Mouse (Mus musculus): ENCODE measurements around the gene Snrpd3.
"Not testable (repeated sequence)": the region's sequence is repeated elsewhere in the genome, so short reads cannot be mapped to it uniquely, and the experiment has no call there.

Gene Snrpd3

GRCm38 (mm10) chr10:75503692-75504091, 13.7 kb upstream of the Snrpd3 start:
- DNase-seq, result no peak

GRCm38 (mm10) chr10:75504234-75505129, 12.9 kb upstream of the Snrpd3 start:
- DNase-seq, result no peak

DNA sequence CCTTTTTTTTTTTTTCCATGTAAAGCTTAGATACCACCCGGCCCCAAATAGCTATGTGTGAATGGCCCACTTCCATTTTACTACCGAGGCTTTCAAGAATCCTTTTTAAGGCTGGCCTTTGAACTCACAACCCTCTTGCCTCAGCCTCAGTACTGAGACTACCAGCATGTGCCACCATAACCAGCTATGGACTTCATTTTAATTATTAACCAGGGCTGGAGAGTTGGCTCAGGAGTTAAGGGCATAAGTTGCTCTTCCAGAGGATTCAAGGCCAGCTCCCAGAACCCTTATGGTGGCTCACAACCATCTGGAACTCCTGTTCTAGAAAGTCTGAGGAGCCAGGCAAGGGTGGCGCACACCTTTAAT, 12.2 kb upstream of the Snrpd3 start:
- DNase-seq, result peak; percentile 54 to 83

- not testable (repeated sequence) for DNase-seq
Observed at GRCm38 (mm10) chr10:75505928-75506327, 11.4 kb upstream of the Snrpd3 start.

DNA sequence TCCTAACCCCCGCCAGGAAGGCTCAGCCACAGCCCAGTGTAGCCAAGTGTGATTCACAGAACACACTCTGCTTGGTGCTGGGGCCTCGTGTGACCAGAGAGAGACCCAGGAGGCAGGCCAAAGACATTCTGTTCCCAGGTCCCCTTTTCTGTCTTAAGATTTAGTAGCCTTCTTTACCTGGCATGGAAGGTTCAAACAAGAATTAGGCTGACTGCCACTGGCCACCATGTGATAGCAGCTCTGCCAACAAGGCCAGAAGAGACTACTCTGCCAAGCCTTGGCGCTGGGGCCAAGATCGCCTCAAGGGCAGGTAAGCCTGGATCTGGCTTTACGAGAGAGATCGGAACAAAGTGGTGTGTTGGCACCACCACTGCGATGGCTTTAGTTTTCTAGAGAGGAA, 6.9 kb upstream of the Snrpd3 start:
- peak; percentile 84 for DNase-seq

DNA sequence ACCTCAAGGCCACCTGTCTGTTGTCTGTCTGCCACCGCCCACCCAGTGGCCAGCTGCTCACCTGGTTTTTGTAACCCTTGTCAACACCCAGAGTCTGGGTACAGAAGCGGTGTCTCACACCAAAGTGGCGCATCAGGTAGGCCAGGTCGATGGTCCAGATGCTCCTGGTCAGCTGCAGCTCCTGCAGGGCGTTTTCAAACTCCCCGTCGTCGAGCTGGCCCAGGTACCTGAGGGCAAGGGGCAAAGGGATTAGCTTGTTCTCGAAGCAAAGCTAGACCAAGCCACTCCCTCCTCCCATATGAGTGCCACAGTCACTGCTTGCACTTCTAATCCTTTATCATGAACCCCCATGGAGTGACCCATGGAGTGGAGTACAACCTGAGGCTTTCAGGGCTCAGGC, 6.3 kb upstream of the Snrpd3 start:
- DNase-seq, result no peak

DNA sequence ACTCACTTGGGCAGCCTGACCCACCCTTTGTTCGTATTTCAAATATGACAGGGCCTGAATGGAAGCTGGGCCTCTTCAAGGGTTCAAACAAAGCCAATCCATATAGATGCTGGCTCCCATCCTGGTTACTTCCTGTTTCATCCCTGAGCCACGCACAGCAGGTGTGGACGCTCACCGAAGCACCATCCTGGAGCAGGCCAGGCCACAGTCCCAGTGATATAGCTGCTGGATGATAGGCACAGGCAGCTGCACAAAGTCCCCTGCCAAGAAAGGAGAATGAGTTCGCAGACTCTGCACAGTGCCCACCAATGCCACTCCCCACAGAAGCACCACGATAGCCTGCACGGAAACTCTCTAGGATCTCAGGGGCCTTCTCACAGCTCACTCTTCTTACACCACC, 5.5 kb upstream of the Snrpd3 start:
- DNase-seq, result no peak

GRCm38 (mm10) chr10:75512796-75513195, 4.6 kb upstream of the Snrpd3 start:
- peak; percentile 83 to 87 for DNase-seq

GRCm38 (mm10) chr10:75513306-75514067, 3.9 kb upstream of the Snrpd3 start:
- DNase-seq, result no peak

- DNase-seq, result no peak
Observed at GRCm38 (mm10) chr10:75514361-75514760, 3.0 kb upstream of the Snrpd3 start.

- DNase-seq, result peak; percentile 48 to 61
Observed at GRCm38 (mm10) chr10:75515216-75516037, 1.9 kb upstream of the Snrpd3 start.

DNA sequence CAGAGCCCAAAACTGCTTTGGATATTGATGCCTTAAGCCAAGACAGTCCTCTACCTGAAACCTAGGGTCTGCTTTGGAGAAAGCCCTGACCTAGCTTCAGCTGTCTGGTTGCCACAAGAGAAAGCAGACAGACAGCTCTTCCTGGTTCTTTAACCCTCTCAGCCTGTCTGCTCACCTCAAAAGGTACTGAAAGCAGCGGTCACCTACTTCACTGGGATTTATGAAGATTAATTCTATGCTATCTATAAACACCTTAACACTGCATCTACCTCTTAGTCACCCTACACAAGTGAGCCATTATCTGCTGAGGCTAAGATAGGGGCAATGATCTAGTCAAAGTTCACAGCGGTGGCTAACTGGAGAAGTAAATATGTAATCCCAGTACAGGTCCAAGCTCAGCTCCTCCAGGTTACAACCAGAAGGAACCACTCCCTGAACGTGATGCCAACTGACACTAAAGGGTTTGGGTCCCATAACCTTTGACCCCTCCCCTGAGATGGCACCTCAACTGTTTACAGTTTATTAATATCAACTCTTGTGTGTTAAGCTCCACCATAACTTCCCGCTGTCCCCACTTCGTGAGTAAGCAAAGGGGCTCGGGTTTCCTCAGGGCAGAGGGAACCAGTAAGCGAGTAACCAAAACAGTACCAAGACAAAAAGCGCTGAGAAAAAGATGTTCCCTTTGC, 1.2 kb upstream of the Snrpd3 start:
- peak; percentile 80 to 89 for DNase-seq

GRCm38 (mm10) chr10:75516724-75517072, 653 bp upstream of the Snrpd3 start:
- peak; percentile 62 to 68 for DNase-seq

GRCm38 (mm10) chr10:75517758-75518143, 400 bp downstream of the Snrpd3 start, which contains the start of gene Gucd1:
TSS of gene Gucd1 (minus strand) at chr10:75517972.
- DNase-seq, result peak; percentile 97 to 98

GRCm38 (mm10) chr10:75520581-75520980, 3.2 kb downstream of the Snrpd3 start:
- no peak for DNase-seq

DNA sequence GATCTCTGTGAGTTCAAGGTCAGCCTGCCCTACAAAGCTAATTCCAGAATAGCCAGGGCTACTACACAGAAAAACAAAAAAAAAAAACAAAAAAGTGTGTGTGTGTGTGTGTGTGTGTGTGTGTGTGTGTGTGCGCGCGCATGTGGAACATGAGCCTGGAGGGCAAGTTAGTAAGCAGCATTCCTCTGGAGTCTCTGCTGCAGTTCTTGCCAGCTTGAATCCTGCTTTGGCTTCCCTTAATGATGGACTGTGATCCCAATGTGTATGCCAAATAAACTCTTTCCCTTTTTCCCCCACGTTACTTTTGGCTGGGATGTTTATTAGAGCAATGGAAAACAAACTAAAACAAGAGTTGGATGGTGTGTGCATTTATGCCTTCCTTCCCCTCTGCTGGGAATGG, 4.3 kb downstream of the Snrpd3 start:
- peak in 1 of 2 experiments; percentile 59 for DNase-seq

DNA sequence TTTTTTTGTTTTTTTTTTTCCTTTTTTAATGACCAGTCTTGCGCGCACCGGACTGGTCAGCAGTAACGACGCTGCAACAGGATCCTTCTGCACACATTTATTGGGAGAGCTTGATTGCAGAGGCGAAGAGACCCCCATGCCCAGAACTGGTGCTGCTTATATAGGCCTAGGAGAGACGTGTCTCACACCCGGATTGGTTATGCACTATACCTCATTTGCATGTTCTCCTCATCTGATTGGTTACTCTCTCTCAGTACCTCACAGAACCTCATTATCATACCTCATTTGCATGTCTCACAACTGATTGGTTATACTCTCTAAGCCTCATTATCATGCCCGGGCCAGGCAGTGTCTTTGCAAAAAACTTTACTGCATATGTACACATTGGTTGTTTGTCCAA, 8.1 kb downstream of the Snrpd3 start:
- DNase-seq, result not testable (repeated sequence)

GRCm38 (mm10) chr10:75530322-75530721, 13.0 kb downstream of the Snrpd3 start:
- no peak for DNase-seq

GRCm38 (mm10) chr10:75531532-75532090, 14.3 kb downstream of the Snrpd3 start:
- peak in 1 of 2 experiments; percentile 29 for DNase-seq

DNA sequence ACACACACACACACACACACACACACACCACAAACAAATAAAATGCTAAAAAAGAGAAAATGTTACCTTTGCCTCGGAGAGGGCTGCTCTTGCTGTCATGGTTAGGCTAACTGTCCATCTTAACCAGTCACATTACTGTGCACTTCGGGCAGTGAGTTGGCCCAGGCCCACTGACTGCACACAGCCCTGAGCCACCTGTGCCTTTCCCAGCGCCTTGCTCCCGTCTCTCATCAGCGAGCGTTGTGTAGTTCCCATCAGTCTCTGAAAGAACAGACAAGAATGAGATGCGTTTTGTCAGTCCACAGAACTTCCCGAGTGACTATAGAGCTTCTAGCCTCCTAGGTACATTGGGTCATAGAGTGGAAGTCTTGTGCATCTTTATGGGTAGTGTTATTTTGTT, 16.9 kb downstream of the Snrpd3 start:
- DNase-seq, result no peak

- no peak for DNase-seq
Observed at GRCm38 (mm10) chr10:75534934-75535333, 17.6 kb downstream of the Snrpd3 start.

GRCm38 (mm10) chr10:75535423-75535822, 18.1 kb downstream of the Snrpd3 start:
- no peak for DNase-seq
